Mouse (Mus musculus): ENCODE measurements around the gene Cyp3a44. TPM values are rescaled to one million over a fixed set of nuclear protein-coding genes. Genes with fewer than 3 reads are reported as not detected.
"Not testable (repeated sequence)": the region's sequence is repeated elsewhere in the genome, so short reads cannot be mapped to it uniquely, and the experiment has no call there.

Cyp3a44 gene
- 0.34 and 7.1 TPM in 2 replicates for total RNA-seq (2021)
- long read RNA-seq, experiment 1 = 0 reads
- long read RNA-seq, experiment 2, transcript Cyp3a44-201 (13 exons, 1,962 nt) = major isoform, 7 of 12 reads
- long read RNA-seq, experiment 2, partial matches to known transcripts = 2 of 12 reads
- long read RNA-seq, experiment 2, other reads (novel, unspliced or antisense) = 3 of 12 reads

DNA sequence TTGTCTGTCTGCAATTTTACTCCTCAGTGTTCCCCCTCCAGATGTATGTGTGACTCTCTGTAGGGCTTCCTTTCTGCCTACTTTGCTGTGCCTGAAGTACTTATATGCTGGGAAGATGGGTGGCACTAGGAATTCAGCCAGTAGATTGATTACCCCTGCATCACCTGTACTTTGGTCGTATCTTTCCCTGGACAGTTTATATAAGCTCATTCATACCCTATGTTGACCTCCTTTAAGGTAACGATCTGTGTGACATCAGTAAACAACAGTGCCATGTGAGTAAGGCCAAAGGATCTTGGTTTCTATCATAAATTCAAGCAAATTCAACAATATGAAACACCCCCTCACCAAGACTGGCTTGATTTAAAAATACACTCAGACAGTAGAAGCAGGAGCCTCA, at the start of gene Cyp3a44:
Cyp3a44 (minus strand) TSS at position 79 of the 400 bp plus-strand sequence.
- DNase-seq = not testable (repeated sequence)

- not testable (repeated sequence) for DNase-seq
Observed at GRCm38 (mm10) chr5:145800229-145800628, 5.4 kb downstream of the Cyp3a44 start.

- not testable (repeated sequence) for DNase-seq
Observed at GRCm38 (mm10) chr5:145793232-145793631, 12.4 kb downstream of the Cyp3a44 start.

- not testable (repeated sequence) for DNase-seq
Observed at GRCm38 (mm10) chr5:145737512-145737911, 68.2 kb downstream of the Cyp3a44 start.

Other genes with a start within 250 kb of the Cyp3a44 start
- not detected in 2 replicates for gene Cyp3a41b, start 221.1 kb downstream of the Cyp3a44 start, total RNA-seq (2021)
- gene Cyp3a41a, start 85.7 kb downstream of the Cyp3a44 start, total RNA-seq (2021) = 3.7 TPM in 1 of 2 replicates, not detected in the other
- 7.9 and 142 TPM in 2 replicates for gene Cyp3a11, start 74.1 kb upstream of the Cyp3a44 start, total RNA-seq (2021)
- gene Cyp3a25, start 203.7 kb upstream of the Cyp3a44 start, total RNA-seq (2021) = 3.2 and 22.3 TPM in 2 replicates

All from adrenal gland, postnatal 14 days (tissue).